Comparison of ENCODE assay signal across 21 mouse cellular contexts in the genomic region with DNA sequence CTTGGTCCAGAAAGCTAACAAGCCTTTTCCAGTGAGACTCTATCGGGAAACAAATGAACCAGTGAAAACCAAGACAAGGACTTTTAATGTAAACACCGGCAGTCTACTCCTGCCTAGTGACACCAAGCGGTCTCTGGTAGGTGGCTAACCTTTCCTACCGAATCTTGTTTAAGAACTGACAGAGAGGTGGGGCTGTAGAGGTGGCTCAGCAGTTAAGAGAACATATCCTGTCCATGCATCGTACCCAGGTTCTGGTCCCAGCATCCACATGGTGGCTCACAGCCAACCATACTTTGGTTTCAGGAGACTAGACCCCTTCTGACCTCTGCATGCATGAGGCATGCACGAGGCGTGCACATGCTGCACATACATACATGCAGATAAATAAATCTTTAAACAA. TPM values are rescaled to one million over a fixed set of nuclear protein-coding genes. Genes with fewer than 3 reads are reported as not detected.
"Had no signal": no experiment of that assay in that cellular context is flagged by ENCODE, and none has a peak within 500 bp of the region (broad histone marks: within the 10 kb centered on the region; RNA-seq: fewer than 3 reads in every experiment).

No protein-coding gene starts in this region.

- H3K9ac ChIP-seq: kidney, embryonic 15.5 days; limb, embryonic 13.5 days; liver, embryonic 15.5 days; lung, embryonic 15.5 days; midbrain, embryonic 12.5 days; stomach, embryonic 15.5 days had no signal

- DNase-seq: kidney, adult 2 months; kidney, postnatal 14 days; left cerebral cortex, postnatal 4 days; right cerebral cortex, postnatal 14 days had no signal

- H3K9me3 ChIP-seq: kidney, embryonic 15.5 days; limb, embryonic 13.5 days; liver, embryonic 15.5 days; lung, embryonic 15.5 days; megakaryocyte, embryonic 14.5 days; midbrain, embryonic 12.5 days; stomach, embryonic 15.5 days had no signal

- H3K27ac ChIP-seq: kidney, embryonic 15.5 days; limb, embryonic 13.5 days; liver, embryonic 15.5 days; lung, embryonic 15.5 days; macrophage; midbrain, embryonic 12.5 days; stomach, embryonic 15.5 days had no signal

- H3K4me3 ChIP-seq: kidney, embryonic 15.5 days; limb, embryonic 13.5 days; liver, embryonic 15.5 days; lung, embryonic 15.5 days; megakaryocyte, embryonic 14.5 days; midbrain, embryonic 12.5 days; stomach, embryonic 15.5 days had no signal

- H3K4me2 ChIP-seq: kidney, embryonic 15.5 days; limb, embryonic 13.5 days; liver, embryonic 15.5 days; lung, embryonic 15.5 days; midbrain, embryonic 12.5 days; stomach, embryonic 15.5 days had no signal

- H3K4me1 ChIP-seq: kidney, embryonic 15.5 days; limb, embryonic 13.5 days; liver, embryonic 15.5 days; lung, embryonic 15.5 days; midbrain, embryonic 12.5 days; stomach, embryonic 15.5 days had no signal

- ATAC-seq: intestine, embryonic 16.5 days; midbrain, embryonic 16.5 days had no signal

- H3K27me3 ChIP-seq: kidney, embryonic 15.5 days; limb, embryonic 13.5 days; liver, embryonic 15.5 days; lung, embryonic 15.5 days; megakaryocyte, embryonic 14.5 days; midbrain, embryonic 12.5 days; stomach, embryonic 15.5 days had no signal

RNA-seq across cellular contexts. Expression of gene 4930407I10Rik, which starts 31.7 kb away (rescaled TPM):
- total RNA-seq: layer of hippocampus, adult 8-10 months; layer of hippocampus, postnatal 14 days; left cerebral cortex, adult 18-20 months; left cerebral cortex, postnatal 10 days; left cerebral cortex, postnatal 4 days; liver, adult 2 months had no signal
- polyA plus RNA-seq: intestine, embryonic 16.5 days; large intestine, adult 2 months; liver, adult 2 months; liver, embryonic 15.5 days; lung, embryonic 15.5 days; macrophage; midbrain, embryonic 12.5 days; midbrain, embryonic 16.5 days; neural tube, embryonic 14.5 days; stomach, embryonic 15.5 days had no signal

RNA-seq across cellular contexts. Expression of gene Mei1, which starts 42.5 kb away (rescaled TPM):
- total RNA-seq: liver, adult 2 months had no signal
- polyA plus RNA-seq: intestine, embryonic 16.5 days; kidney, adult 2 months; liver, adult 2 months; liver, embryonic 15.5 days; macrophage; midbrain, embryonic 16.5 days; neural tube, embryonic 14.5 days; stomach, embryonic 15.5 days had no signal
